Mouse (Mus musculus) megakaryocyte, embryonic 14.5 days (primary cell): Measurements from ENCODE around the gene Dnm3. TPM values are rescaled to one million over a fixed set of nuclear protein-coding genes. Genes with fewer than 3 reads are reported as not detected.

Experiments
- H3K27me3 ChIP-seq: replicated peaks from 2 replicates; pipeline ENCODE3; 2012; ENCODE audit warnings: inconsistent platforms
- H3K36me3 ChIP-seq: replicated peaks from 2 replicates; pipeline ENCODE3; 2012; ENCODE audit warnings: low read length, inconsistent platforms, mixed read lengths
- H3K4me1 ChIP-seq: 2 replicates; pipeline ENCODE4 v1.6.1; 2012; ENCODE audit warnings: inconsistent platforms
- H3K4me3 ChIP-seq: replicated peaks from 2 replicates; pipeline ENCODE3; 2012; ENCODE audit warnings: moderate library complexity, mild to moderate bottlenecking, inconsistent platforms
- H3K9me3 ChIP-seq: 2 replicates; pipeline ENCODE4 v1.6.1; 2012; ENCODE audit warnings: inconsistent platforms
- FLI1 ChIP-seq: IDR thresholded peaks from 2 replicates; pipeline ENCODE4 v1.6.1; 2012; ENCODE audit warnings: low read length, inconsistent platforms, mixed read lengths
- GATA1 ChIP-seq: IDR thresholded peaks from 3 replicates; pipeline ENCODE4 v1.6.1; 2012; ENCODE audit warnings: mixed read lengths, low read length, inconsistent platforms, borderline replicate concordance
- polyA plus RNA-seq: library from polyadenylated mRNA; stranded (reverse); fragments of >175 nt; gene quantifications from 2 replicates; pipeline ENCODE4 v1.2.3, GENCODE M21; 2012; ENCODE audit warnings: low replicate concordance; ENCODE audit not compliant: insufficient read depth

Gene Dnm3
- polyA plus RNA-seq, 1 experiment = 0.07 TPM

GRCm38 (mm10) chr1:162240720-162241119, 237.1 kb downstream of the Dnm3 start:
- Histone ChIP-seq H3K4me3 (no peak overlapping the region), H3K36me3 (no peaks in the 10 kb centered on the region), H3K4me1 (peaks cover 7% of the 10 kb centered on the region), H3K27me3 (no peaks in the 10 kb centered on the region), H3K9me3 (no peaks in the 10 kb centered on the region)
- TF ChIP-seq GATA1 = no peak
- TF ChIP-seq FLI1 = no peak

- TF ChIP-seq GATA1 = no peak
- TF ChIP-seq FLI1 = no peak
- no peaks in the 10 kb centered on the region for H3K9me3 ChIP-seq
- H3K27me3 ChIP-seq = no peaks in the 10 kb centered on the region
- H3K4me3 ChIP-seq = no peak overlapping the region
- peaks cover 7% of the 10 kb centered on the region for H3K4me1 ChIP-seq
- H3K36me3 ChIP-seq = no peaks in the 10 kb centered on the region
Measured at GRCm38 (mm10) chr1:162238646-162239045, 239.2 kb downstream of the Dnm3 start.

- TF ChIP-seq GATA1 = no peak
- TF ChIP-seq FLI1 = no peak
- no peak overlapping the region for H3K4me3 ChIP-seq
- peaks cover 7% of the 10 kb centered on the region for H3K4me1 ChIP-seq
- no peaks in the 10 kb centered on the region for H3K36me3 ChIP-seq
- no peaks in the 10 kb centered on the region for H3K27me3 ChIP-seq
- H3K9me3 ChIP-seq = no peaks in the 10 kb centered on the region
Measured at GRCm38 (mm10) chr1:162236624-162237159, 241.1 kb downstream of the Dnm3 start.

- TF ChIP-seq GATA1 = no peak
- TF ChIP-seq FLI1 = no peak
- peaks cover 6% of the 10 kb centered on the region for H3K4me1 ChIP-seq
- no peaks in the 10 kb centered on the region for H3K9me3 ChIP-seq
- no peaks in the 10 kb centered on the region for H3K27me3 ChIP-seq
- H3K4me3 ChIP-seq = no peak overlapping the region
- H3K36me3 ChIP-seq = no peaks in the 10 kb centered on the region
Measured at GRCm38 (mm10) chr1:162225621-162226147, 252.2 kb downstream of the Dnm3 start.

- TF ChIP-seq GATA1 = no peak
- no peak for TF ChIP-seq FLI1
- Histone ChIP-seq H3K36me3 (no peaks in the 10 kb centered on the region), H3K9me3 (no peaks in the 10 kb centered on the region), H3K27me3 (no peaks in the 10 kb centered on the region), H3K4me3 (no peak overlapping the region), H3K4me1 (peaks cover 5% of the 10 kb centered on the region)
Measured at GRCm38 (mm10) chr1:162224817-162225605, 252.8 kb downstream of the Dnm3 start.

- Histone ChIP-seq H3K4me3 (no peak overlapping the region), H3K4me1 (no peaks in the 10 kb centered on the region; the same call in 1 of the 2 replicates), H3K27me3 (no peaks in the 10 kb centered on the region), H3K36me3 (no peaks in the 10 kb centered on the region), H3K9me3 (no peaks in the 10 kb centered on the region)
- TF ChIP-seq GATA1 = no peak
- no peak for TF ChIP-seq FLI1
Measured at GRCm38 (mm10) chr1:162224061-162224460, 253.8 kb downstream of the Dnm3 start.

- TF ChIP-seq GATA1 = no peak
- TF ChIP-seq FLI1 = no peak
- Histone ChIP-seq H3K9me3 (no peaks in the 10 kb centered on the region), H3K4me3 (no peak overlapping the region), H3K36me3 (no peaks in the 10 kb centered on the region), H3K27me3 (no peaks in the 10 kb centered on the region), H3K4me1 (peaks cover 3% of the 10 kb centered on the region; the same call in 1 of the 2 replicates)
Measured at GRCm38 (mm10) chr1:162223258-162223940, 254.4 kb downstream of the Dnm3 start.

- peaks cover 10% of the 10 kb centered on the region for H3K4me1 ChIP-seq
- no peaks in the 10 kb centered on the region for H3K27me3 ChIP-seq
- H3K4me3 ChIP-seq = no peak overlapping the region
- H3K9me3 ChIP-seq = no peaks in the 10 kb centered on the region
- H3K36me3 ChIP-seq = no peaks in the 10 kb centered on the region
- no peak for TF ChIP-seq FLI1
- TF ChIP-seq GATA1 = no peak
Measured at GRCm38 (mm10) chr1:162222353-162222752, 255.5 kb downstream of the Dnm3 start.

GRCm38 (mm10) chr1:162221801-162222301, 256.0 kb downstream of the Dnm3 start:
- Histone ChIP-seq H3K36me3 (no peaks in the 10 kb centered on the region), H3K27me3 (no peaks in the 10 kb centered on the region), H3K4me3 (no peak overlapping the region), H3K9me3 (no peaks in the 10 kb centered on the region), H3K4me1 (peaks cover 13% of the 10 kb centered on the region)
- no peak for TF ChIP-seq FLI1
- TF ChIP-seq GATA1 = no peak
